Mouse (Mus musculus) gastrocnemius, postnatal 10 days (tissue): Measurements from ENCODE around the gene Shmt2. TPM values are rescaled to one million over a fixed set of nuclear protein-coding genes. Genes with fewer than 3 reads are reported as not detected.

Experiments used
- DNase-seq: peaks from one replicate; pipeline ENCODE4 v3.0.0; 2021; ENCODE audit warnings: mixed read lengths
- long read RNA-seq, 2 experiments: library from polyadenylated mRNA; stranded (forward); transcript quantifications; one replicate each; pipeline ENCODE4 v2.0.0; 2021
- total RNA-seq, 2 experiments: library from RNA; stranded (reverse); gene quantifications; 2 replicates each; pipeline ENCODE4 v1.2.3; 2021

Gene Shmt2
- total RNA-seq: 10 to 100 TPM; 30.5 to 33.4 TPM
- long read RNA-seq, experiment 1, transcript Shmt2-206 (12 exons, 2,238 nt): minor isoform, 8 of 65 reads
- long read RNA-seq, experiment 1, transcript Shmt2-201 (12 exons, 2,289 nt): major isoform, 49 of 65 reads
- long read RNA-seq, experiment 1, partial matches to known transcripts: 3 of 65 reads
- long read RNA-seq, experiment 1, other reads (novel, unspliced or antisense): 5 of 65 reads
- long read RNA-seq, experiment 2, transcript Shmt2-201 (12 exons, 2,289 nt): major isoform, 38 of 57 reads
- long read RNA-seq, experiment 2, transcript Shmt2-206 (12 exons, 2,238 nt): minor isoform, 10 of 57 reads
- long read RNA-seq, experiment 2, partial matches to known transcripts: 3 of 57 reads
- long read RNA-seq, experiment 2, other reads (novel, unspliced or antisense): 5 of 57 reads

DNA sequence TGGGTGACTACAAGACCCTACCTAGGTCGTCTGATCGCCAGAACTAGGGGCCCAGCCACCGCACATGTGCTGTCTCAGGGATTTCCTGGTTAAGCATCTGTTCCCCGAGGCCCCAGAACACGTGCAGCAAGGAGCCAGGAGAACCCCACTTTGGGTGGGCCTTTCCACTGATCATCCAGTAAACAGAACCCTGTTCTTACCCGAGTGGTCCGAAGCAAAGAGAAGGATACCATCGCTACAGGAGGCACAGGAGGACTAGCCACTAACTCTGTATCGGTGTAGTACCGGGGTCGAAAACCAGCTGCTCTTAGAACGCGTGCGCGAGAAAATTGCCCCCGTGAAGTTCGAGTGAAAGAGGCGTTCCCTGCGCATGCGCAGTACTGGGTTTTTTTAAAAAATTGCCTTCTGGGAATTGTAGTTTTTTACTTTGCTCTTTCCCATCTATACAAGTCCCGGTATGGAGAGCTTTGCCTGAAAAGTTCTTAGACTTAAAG is at the start of gene Shmt2:
Gene Shmt2 (minus strand): TSS at position 357 of the 494 bp plus-strand sequence.
- DNase-seq: peak; percentile 81

GRCm38 (mm10) chr10:127570937-127571641 is 48.8 kb upstream of the Shmt2 start:
- no peak for DNase-seq

- no peak for DNase-seq
These were observed 48.1 kb upstream of the Shmt2 start for GRCm38 (mm10) chr10:127570384-127570783.

DNA sequence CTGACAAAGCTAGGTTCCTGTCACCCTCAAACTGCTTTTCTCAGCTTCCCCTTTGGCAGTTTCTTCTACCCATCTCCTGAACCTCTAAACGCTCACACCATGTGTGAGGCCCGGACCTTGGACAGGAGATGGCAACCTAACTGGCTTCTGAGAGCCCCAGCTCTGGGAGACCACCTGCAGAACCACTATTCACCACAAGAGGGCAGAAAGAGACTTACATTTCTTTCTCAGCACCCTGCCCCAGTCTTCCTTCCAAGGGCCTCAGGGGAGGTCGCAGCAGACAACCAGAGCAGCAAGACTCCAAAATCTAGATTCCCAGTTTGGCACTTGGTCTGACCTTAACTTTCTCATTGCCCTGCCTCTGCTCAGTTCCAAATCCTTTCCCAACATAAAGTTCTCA is 47.2 kb upstream of the Shmt2 start:
- peak; percentile 76 for DNase-seq

DNA sequence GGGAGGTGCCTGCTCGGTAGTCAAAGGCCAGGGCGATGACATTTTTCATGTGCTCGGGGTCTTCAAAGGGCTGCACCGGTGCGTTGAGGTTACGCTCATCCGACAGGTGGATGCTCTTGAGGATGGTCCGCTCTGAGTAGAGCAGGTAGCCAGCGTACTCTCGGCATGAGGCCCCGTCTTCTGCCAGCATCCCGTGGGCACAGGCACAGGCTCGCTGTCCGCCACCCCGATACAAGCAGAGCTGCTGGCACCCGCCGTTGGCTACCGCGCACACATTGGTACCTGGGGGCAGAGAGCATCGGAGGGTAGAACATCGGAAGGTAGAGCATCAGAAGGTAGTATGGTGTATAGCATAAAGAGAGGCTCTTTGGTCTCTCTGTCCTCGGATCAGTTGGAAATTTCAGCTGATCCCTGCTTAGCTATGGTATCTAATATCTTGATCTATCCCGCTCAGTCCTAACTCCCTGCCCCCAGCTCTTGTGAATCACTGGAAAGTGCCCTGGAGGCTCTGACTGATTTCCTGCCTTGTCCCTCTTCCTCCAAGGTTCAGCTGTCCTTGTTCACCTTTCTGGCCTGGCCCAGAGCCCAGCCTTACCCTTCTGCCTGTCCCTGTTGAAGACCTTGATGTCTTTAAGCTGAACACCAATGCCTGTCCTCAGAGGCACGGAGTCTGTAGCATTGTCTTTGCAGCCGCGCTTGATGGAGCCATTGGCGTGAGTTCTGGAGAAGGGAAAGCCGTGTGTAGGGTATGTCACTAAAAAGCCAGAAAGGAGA is 44.5 kb upstream of the Shmt2 start:
- DNase-seq: no peak

- DNase-seq: peak; percentile 39
These were observed 42.1 kb upstream of the Shmt2 start for GRCm38 (mm10) chr10:127564301-127564700.

DNA sequence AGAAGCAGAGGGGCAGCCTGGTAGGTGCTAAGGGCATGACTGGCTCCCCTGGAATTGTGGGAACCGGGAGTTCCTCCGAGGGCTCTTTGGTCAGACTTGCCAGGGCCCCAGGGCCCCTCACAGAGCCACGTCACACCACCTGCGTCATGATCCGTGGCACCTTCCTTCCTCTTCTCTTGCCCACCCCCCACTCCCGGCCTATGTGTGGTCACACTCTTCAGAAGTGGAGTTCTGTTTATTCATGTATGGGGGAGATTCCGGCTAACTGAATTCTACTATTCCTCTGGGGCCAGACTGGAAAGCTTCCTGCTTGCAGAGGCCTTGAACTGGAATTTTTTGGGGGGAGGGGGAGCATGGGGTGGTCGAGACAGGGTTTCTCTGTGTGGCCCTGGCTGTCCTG is 41.6 kb upstream of the Shmt2 start:
- no peak for DNase-seq

- no peak for DNase-seq
These were observed 38.9 kb upstream of the Shmt2 start for GRCm38 (mm10) chr10:127561145-127561544.

GRCm38 (mm10) chr10:127557397-127557796 is 35.2 kb upstream of the Shmt2 start:
- no peak for DNase-seq

DNA sequence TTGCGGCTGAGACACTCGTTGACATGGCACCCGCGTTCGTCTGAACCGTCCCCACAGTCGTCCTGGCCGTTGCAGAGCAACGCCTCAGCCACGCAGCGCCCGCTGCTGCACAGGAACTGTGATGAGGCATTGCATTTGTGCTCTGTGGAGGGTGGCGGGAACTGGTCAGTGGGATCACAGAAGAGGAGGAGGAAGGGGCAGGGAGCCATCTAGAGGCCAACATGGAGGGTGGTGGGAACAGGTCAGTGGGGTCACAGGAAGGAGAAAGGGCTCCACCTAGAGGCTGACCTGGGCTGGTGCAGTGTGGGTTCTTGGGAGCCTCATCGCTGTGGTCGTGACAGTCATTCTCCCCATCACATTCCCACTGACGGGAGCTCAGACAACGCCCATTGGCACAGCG is 33.5 kb upstream of the Shmt2 start:
- DNase-seq: no peak

DNA sequence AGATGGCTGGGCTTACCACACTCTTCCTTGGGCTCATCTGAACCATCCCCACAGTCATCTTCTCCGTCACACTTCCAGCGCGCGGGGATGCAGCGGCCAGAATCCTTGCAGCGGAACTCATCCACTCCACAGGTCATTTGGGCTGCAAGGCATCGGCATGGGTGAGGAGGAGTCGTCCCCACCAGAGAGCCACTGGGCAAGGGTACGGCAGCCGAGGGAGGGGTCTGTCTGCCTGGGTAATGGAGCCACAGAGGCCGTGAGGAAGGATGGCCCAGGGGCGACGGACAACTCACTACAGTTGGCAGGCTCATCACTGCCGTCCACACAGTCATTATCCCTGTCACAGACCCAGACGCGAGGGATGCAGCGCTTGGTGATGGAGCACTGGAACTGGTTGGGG is 27.6 kb upstream of the Shmt2 start:
- no peak for DNase-seq

DNA sequence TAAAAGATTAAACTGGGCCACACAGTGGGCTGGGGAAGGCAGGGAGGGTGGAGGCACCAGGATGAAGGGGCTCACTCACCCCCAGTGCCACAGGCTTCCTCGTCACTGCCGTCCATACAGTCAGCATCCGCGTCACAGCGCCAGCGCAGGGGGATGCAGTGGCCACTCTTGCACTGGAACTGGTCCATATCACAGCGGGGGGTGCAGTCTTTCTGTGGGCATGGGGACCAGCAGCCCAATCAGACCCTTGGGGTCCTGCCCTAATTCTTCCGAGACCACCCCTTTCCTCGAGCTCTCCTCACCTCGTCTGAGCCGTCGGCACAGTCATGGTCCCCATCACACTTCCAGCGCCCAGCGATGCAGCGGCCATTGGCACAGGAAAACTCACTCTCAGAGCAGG is 26.0 kb upstream of the Shmt2 start:
- DNase-seq: no peak

- no peak for DNase-seq
These were observed 24.3 kb upstream of the Shmt2 start for GRCm38 (mm10) chr10:127546505-127546904.

GRCm38 (mm10) chr10:127544375-127544774 is 22.1 kb upstream of the Shmt2 start:
- DNase-seq: no peak

DNA sequence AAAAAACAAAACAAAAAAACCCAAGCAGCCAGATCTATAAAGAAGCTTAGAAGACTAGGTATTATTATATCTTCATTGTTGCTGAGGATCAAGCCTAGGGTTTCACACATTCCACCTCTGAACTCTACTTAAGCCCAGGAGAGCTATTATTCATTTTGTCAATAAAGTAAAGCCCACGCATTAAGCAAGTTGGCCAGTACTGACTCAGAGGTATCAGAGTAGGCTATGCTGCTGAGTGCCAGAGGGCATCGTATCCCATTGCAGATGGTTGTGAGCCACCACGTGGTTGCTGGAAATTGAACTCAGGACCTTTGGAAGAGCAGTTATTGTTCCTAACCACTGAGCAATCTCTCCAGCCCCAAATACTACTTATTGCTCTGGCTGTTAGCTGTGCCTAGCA is 21.7 kb upstream of the Shmt2 start:
- no peak for DNase-seq

DNA sequence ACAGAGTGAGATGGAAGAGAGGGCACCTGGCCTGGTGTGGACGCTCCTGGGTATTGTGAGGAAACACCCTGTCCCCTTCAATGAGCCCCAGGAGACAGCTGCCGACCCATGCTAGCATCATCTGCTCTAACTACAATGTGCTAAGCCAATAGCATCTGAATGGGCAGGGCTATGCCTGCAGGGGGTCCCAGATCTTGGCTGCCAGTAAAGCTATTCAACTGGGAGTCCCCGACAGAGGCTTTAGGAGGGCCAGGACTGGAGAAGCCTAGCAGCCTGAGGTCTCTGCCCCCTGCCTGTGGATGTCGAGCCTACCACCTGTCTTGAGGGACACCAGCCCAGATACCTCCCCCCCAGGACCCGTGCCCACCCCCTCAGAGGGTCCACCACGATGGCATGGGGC is 20.5 kb upstream of the Shmt2 start:
- DNase-seq: no peak

DNA sequence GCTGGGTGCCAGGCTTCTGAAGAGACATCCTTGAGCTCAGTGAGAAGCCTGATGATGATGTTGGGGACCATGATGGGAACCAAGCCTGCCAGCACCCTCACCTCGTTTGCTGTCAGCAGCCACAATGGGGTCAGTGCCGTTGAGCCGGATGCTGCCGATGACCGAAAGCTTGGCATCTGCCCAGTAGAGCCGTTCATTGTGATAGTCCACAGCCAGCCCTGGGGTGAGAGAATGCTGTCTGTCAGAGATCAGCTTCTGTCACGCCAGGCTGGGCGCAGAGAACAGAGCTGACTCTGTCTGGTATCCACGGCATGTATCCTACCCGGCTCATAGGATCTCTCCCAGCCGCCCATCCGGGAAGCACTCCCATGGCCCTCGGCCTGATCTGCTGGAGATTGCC is 19.8 kb upstream of the Shmt2 start:
- no peak for DNase-seq

DNA sequence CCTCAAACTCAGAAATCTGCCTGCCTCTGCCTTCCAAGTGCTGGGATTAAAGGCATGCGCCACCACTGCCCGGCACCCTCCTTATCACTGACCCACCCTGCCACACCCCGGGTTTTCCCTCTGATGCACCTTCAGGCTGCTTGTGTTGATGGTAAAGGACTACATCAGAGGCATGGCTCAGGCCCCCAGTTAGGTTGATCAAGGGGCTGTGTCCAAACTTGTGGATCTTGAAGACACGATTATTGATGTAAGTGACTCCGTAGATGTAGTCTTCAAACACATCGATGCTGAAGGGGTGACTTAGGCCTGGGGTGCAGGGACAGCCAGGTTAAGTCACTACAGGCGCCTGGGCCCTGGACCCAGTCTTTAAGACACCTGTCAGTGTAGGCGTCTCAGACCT is 19.3 kb upstream of the Shmt2 start:
- DNase-seq: no peak

DNA sequence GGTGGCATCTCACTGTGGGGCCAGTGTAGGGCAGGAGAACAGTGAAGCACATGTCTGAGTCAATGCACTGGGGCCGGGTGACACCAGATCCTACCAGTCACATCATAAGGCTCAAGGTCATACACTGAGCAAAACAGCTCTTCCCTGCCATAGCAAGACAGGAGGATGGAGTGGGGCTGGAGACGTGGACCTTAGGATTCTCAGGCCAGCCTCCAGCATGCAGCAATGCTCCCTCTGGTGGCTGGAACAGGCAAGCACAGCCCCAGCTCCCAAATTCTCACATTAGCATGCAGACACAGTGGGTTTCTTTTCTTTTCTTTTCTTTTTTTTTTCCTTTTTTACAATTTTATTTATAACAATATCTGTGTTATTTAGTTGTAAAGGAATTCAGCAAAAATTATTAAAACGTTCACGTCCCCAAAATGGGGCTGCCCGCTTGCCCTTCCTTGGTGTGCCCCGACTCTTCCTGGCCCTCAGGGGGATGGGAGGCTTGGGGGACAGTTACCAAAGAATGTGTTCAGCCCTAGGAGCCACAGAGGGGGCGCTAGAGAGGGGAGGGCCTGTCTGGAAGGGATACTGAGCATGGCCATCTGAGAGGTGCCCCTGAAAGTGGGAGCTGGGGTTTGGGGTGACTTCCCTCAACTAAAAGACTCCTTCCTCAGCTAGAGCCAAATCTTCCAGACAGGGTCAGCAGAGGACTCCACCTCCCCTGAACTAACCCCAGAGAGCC is 15.8 kb upstream of the Shmt2 start:
- DNase-seq: peak; percentile 80

DNA sequence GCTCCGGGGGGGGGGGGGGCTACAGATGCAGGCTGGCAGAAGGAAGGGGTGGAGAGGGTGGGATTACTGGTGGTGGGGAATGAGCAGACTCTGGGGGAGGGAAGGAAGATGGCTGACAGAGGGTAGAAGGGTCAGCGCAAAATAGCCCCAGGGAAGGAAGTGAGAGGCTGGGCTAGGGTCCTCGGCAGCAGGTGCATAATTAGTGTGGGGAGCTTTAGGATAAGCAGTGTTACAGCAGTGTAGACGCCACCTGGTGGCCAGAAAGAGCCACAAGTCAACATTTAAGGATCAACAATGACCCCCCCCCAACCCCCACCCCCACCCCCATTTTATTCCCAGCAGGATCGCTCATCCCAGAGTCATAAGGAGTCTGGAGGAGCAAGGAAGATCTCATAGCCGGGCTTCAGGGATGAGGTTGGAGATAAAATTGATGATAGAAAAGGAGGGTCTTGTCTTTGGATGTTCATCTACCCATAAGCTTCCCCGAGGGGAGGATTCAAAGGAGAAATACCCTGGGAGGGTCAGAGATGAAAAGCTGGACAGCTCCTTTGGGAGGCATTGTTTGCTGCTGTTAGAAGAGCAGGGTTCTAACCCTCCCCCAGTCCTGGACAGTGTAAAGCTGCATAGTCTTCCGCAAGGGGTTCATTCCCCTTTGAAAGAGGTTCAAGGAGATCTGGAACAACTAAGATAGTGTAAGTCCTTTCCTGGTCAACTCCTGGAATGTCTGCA is 14.5 kb upstream of the Shmt2 start:
- no peak for DNase-seq

DNA sequence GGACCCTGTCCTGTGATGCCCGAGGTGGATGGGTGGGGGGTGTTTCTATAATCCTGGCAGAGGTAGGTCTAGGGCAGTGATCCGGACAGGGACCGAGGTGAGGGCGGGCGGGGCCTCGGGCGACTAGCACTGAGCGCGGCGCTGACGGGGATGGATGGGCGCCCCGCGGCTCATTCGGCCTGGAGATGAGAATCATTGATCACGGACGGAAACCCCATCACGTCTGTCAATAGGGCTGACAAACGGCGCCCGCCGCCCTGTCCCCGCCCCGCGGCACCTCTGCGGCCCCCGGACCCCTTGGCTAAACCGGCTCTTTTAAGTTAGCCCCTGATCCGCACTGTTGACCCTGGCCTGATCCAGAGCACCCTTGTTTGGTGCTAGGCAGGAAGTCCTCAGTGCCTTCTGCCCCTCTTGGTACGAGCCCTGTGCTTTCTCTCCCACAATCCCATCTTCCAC is 12.7 kb upstream of the Shmt2 start:
- no peak for DNase-seq
